Mouse (Mus musculus) left cerebral cortex, postnatal 25 days (tissue): ENCODE measurements around the gene Bicc1. TPM values are rescaled to one million over a fixed set of nuclear protein-coding genes. Genes with fewer than 3 reads are reported as not detected.

Experiments
- DNase-seq, 2 experiments: peaks; one replicate each; pipeline ENCODE4 v3.0.0; 2022; ENCODE audit warnings: low spot score in 2 of 2, mixed read lengths in 1 of 2
- intact Hi-C: fragments of 180-260 bp; cut with DNase I; formaldehyde crosslinking; loops from one replicate; pipeline ENCODE4 v1.15.1; 2025
- total RNA-seq, 2 experiments: library from RNA; stranded (reverse); gene quantifications; 2 replicates each; pipeline ENCODE4 v1.2.3; 2021

Gene Bicc1
- total RNA-seq, 2 experiments from 2014 or later = 5.0 to 5.2 TPM

DNA sequence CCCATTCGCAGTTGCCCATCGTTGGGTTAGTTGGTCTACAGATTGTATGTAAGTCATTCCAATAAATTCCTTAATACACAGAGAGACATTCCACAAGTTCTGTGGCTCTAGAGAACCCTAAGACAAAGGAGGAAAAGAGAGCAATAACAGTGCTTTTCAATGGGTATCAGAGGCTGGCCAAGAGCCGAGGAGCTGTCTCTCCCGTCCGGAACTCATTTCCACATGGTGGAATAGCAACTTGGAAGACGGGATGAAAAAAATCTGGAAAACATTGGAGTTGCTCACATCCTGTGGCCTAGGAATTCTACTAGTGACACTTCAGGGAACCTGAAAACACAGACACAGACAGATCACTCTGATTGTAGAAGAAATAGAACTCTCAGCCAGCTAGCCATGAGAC, 139.7 kb downstream of the Bicc1 start:
- intact Hi-C loops = no loop called here
- no peak for DNase-seq

GRCm38 (mm10) chr10:71009771-71010496, 149.6 kb downstream of the Bicc1 start:
- intact Hi-C loops = no loop called here
- no peak for DNase-seq

GRCm38 (mm10) chr10:71008721-71009120, 150.8 kb downstream of the Bicc1 start:
- no peak for DNase-seq
- intact Hi-C loops = no loop called here

GRCm38 (mm10) chr10:71007956-71008355, 151.5 kb downstream of the Bicc1 start:
- intact Hi-C loops = no loop called here
- no peak for DNase-seq

DNA sequence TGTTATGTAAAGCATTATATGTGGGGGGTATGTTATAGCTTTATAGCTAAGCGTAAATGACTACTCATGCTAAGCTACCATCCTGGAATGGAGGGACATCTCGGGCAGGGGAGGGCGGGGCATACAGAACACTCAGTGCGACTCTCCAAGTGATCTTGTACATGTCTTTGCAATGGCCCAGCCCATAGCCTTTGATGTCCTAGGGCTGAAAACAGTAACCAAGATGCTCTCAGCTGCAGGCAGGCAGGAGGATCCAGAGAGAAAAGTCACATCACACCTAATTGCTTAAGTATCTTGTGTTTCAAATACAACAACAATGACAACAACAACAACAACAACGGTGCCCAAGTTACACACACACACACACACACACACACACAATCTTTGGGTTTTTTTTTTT, 152.0 kb downstream of the Bicc1 start:
- intact Hi-C loops = no loop called here

DNA sequence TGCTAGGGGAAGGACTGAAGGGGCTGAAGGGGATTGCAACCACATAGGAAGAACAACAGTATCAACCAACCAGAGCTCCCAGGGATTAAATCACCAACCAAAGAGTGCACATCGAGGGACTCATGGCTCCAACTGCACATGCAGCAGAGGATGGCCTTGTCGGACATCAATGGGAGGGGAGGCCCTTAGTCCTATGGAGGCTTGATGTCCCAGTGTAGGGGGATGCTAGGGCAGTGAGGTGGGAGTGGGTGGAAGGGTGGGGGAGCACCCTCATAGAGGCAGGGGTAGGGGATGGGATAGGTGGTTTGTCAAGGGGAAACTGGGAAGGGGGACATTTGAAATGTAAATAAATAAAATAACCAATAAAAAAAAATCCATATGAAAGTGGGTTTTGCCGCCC, 152.5 kb downstream of the Bicc1 start:
- intact Hi-C loops = no loop called here
- no peak for DNase-seq

More for the DNA sequence above, 152.0 kb downstream of the Bicc1 start:
- no peak for DNase-seq

GRCm38 (mm10) chr10:71002871-71003270, 156.6 kb downstream of the Bicc1 start:
- intact Hi-C loops = no loop called here
- no peak for DNase-seq

DNA sequence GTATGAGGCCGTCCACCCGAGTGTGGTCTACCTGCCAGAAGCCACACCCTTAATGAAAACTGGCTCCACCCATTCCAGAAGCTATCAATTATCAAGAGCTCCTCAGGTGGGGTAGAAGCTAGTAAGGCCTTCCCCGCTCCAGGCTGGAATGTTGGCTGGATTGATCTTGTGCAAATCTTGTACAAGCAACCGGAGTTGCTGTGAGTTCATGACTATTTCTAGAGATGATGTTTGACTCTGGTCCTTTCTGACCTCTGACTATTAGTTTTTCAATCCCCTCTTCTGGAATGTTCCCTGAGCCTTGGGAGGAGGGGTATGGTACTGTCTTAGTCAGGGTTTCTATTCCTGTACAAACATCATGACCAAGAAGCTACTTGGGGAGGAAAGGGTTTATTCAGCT, 157.3 kb downstream of the Bicc1 start:
- intact Hi-C loops = no loop called here
- DNase-seq = no peak

DNA sequence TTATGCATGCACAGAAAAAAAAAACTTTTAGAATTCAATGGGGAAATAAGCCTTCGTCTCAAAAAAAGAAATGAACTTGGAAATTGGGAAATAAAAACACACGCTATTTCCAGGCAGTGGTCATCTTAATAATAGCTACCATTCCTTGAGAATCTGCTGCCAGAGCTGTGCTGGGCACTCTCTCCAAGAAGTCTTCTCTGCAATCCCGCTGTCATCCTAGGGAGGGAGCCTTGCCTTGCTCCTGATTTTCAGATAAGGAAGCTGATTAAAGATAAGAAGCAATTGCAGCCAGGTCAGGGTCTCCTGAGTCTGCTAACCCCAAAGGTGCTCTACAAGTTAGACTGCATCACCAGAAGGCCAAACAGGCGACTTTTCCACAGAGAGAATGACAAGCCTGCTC, 161.4 kb downstream of the Bicc1 start:
- DNase-seq = peak; percentile 34 to 56
- intact Hi-C loops = no loop called here

- DNase-seq = no peak
- intact Hi-C loops = no loop called here
Measured at GRCm38 (mm10) chr10:70996051-70996450, 163.4 kb downstream of the Bicc1 start.

GRCm38 (mm10) chr10:70994135-70994497, 165.4 kb downstream of the Bicc1 start:
- intact Hi-C loops = no loop called here
- DNase-seq = no peak

GRCm38 (mm10) chr10:70993497-70994134, 165.9 kb downstream of the Bicc1 start:
- DNase-seq = peak; percentile 31 to 71
- intact Hi-C loops = no loop called here

- intact Hi-C loops = no loop called here
- DNase-seq = no peak
Measured at GRCm38 (mm10) chr10:70987396-70987795, 172.1 kb downstream of the Bicc1 start.

GRCm38 (mm10) chr10:70983036-70983670, 176.3 kb downstream of the Bicc1 start:
- intact Hi-C loops = no loop called here
- DNase-seq = no peak

DNA sequence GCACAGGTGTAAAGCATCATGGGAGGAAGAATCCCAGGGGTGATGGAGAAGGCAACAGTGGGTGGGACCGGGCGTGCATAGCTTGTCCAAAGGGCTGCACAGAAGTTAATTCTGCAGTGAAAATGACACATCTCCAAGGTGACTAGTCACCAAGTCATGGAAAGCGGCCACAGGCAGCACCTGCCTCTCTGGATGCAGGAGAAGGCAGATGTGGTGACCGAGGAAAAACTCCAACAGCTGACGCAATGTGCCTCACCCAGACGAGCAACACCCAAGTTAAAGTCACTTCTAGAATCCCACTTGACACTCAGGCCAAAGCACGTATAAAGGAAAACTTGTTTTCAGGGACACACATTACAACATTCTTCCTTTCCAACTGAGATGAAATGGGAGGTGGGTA, 177.3 kb downstream of the Bicc1 start:
- no peak for DNase-seq
- intact Hi-C loops = no loop called here

DNA sequence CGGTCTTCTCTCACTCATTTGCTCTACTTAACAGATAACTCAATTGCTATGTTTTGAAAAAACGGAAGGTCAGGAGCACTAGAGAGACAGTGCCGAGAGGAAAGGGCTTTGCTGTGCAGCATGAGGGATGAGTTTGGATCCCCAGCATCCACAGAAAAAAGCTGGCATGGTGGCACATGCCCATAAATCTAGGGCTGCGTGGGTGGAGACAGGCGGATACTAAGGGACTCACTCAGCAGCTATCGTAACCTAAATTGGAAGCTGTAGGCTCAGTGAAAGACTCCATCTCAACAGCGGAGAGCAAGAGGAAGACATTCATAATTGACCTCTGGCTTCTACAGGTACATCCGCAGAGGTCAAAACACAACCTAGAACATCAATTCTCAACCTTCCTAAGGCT, 179.8 kb downstream of the Bicc1 start:
- DNase-seq = peak in 1 of 2 experiments; percentile 51
- intact Hi-C loops = loop anchor here (5.0 kb wide), 1 partner anchor 238 kb away; no protein-coding TSS in a partner anchor

GRCm38 (mm10) chr10:70977141-70977540, 182.4 kb downstream of the Bicc1 start:
- DNase-seq = no peak
- intact Hi-C loops = loop anchor here (5.0 kb wide), 1 partner anchor 240 kb away; no protein-coding TSS in a partner anchor

DNA sequence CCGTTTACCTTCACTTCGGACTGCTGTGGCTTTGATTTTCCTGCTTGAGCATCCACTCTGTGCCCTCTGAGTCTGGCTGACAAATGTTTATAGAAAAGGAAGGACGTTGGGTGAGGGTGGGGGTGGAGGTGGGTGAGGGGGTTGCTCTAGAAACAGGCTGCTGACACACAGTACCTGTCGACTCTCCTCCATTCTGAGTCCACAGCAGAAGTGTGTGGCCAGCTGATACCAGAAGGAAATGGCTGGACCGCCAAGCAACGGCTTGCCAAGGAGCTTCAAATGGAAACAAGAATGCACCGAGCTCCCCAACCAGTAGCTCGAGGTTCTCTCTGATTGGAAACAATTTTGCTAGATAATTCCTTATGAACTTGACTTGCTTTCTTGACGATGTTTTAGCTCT, 182.9 kb downstream of the Bicc1 start:
- no peak for DNase-seq
- intact Hi-C loops = loop anchor here (5.0 kb wide), 1 partner anchor 241 kb away; no protein-coding TSS in a partner anchor

GRCm38 (mm10) chr10:70971156-70971555, 188.3 kb downstream of the Bicc1 start:
- intact Hi-C loops = no loop called here
- DNase-seq = no peak

GRCm38 (mm10) chr10:70968848-70969683, 190.4 kb downstream of the Bicc1 start:
- DNase-seq = no peak
- intact Hi-C loops = loop anchor here (10.0 kb wide), 2 partner anchors 374 to 624 kb away; no protein-coding TSS in a partner anchor
